Mouse (Mus musculus) lung, postnatal 0 days (tissue): ENCODE results near the gene Olfr98. TPM values are rescaled to one million over a fixed set of nuclear protein-coding genes. Genes with fewer than 3 reads are reported as not detected.
A peak's percentile ranks its signal among the peaks of the same experiment; 100 is the strongest.

Experiments used
- ATAC-seq: fragments of 200-750 bp; cut with Nextera tagmentation; 2 replicates; pipeline ENCODE4 v1.8.0; 2017; ENCODE audit warnings: moderate library complexity
- DNase-seq: peaks from one replicate; pipeline ENCODE4 v3.0.0-alpha.2; 2016; ENCODE audit warnings: low spot score
- H3K27ac ChIP-seq: fragments of 300-500 bp; sonication (generic); 2 replicates; pipeline ENCODE4 v1.5.1; 2014; ENCODE audit warnings: antibody characterized with exemption, mild to moderate bottlenecking, low read length, mixed read lengths
- H3K27me3 ChIP-seq: fragments of 300-500 bp; sonication (generic); replicated peaks from 2 replicates; pipeline ENCODE4 v1.6.1; 2014; ENCODE audit warnings: low read length, mixed read lengths; ENCODE audit not compliant: insufficient read depth
- H3K36me3 ChIP-seq: fragments of 300-500 bp; sonication (generic); 2 replicates; pipeline ENCODE4 v1.6.1; 2014; ENCODE audit warnings: low read length, mixed read lengths; ENCODE audit not compliant: insufficient read depth
- H3K4me1 ChIP-seq: fragments of 300-500 bp; sonication (generic); 2 replicates; pipeline ENCODE4 v1.6.1; 2014; ENCODE audit warnings: antibody characterized with exemption, low read depth, low read length, mixed read lengths; ENCODE audit not compliant: insufficient read depth
- H3K4me2 ChIP-seq: fragments of 300-500 bp; sonication (generic); replicated peaks from 2 replicates; pipeline ENCODE4 v1.6.1; 2014; ENCODE audit warnings: low read depth, mild to moderate bottlenecking, low read length, moderate library complexity, mixed read lengths
- H3K4me3 ChIP-seq: fragments of 300-500 bp; sonication (generic); 2 replicates; pipeline ENCODE4 v1.5.1; 2014; ENCODE audit warnings: low read depth, low read length
- H3K9ac ChIP-seq: fragments of 300-500 bp; sonication (generic); replicated peaks from 2 replicates; pipeline ENCODE4 v1.6.1; 2014; ENCODE audit warnings: low read depth, mild to moderate bottlenecking
- H3K9me3 ChIP-seq: fragments of 300-500 bp; sonication (generic); 2 replicates; pipeline ENCODE4 v1.6.1; 2016; ENCODE audit warnings: low read length, mixed read lengths
- CTCF ChIP-seq: IDR thresholded peaks from 2 replicates; pipeline ENCODE4 v1.5.1; 2016; ENCODE audit warnings: antibody characterized with exemption, mild to moderate bottlenecking
- EP300 ChIP-seq: IDR thresholded peaks from 2 replicates; pipeline ENCODE4 v1.6.1; 2016; ENCODE audit warnings: antibody characterized with exemption, mild to moderate bottlenecking, control low read depth
- WGBS: fragments of 180-500 bp; shearing (Covaris S2); extraction: QIAGEN DNeasy Blood & Tissue Kit; methylation state at CpG from one replicate; pipeline ENCODE4 v1.1.7; 2014; 5-methylcytosine and 5-hydroxymethylcytosine counted together
- polyA plus RNA-seq: library from polyadenylated mRNA; unstranded; fragments of >200 nt; fragmentation: Nextera tagmentation; extraction: Ambion mirVana; gene quantifications from 2 replicates; pipeline ENCODE4 v1.2.1, GENCODE M21; 2015

The Olfr98 gene
- polyA plus RNA-seq, 1 experiment from 2014 or later: not detected

DNA sequence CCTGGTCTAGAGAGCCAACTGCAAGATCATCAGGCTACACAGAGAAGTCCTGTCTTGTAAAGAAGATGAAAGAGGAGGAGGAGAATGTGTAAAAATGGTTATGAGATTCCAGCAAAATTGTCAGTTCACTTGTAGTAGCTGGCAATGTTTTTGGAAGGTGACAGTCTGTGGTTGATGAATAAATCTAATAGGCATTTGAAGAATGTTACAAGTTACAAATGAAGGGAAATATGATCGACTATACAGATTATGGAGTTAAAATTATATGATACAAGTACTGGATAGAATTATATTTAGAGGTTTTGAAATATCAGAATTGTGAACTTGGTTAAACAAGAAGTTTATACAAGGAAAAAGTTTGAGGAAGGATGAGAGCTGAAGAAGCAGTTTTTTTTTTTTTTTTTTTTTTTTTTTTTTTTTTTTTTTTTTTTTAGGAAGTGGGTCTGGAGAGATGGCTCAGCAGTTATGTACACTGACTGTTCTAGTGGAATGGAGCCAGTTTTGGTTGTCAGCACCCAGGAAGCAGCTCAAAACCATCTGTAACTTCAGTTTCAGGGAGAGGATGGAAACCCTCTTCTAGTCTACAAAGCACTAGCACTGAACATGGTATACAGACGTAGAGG, 12.2 kb upstream of the Olfr98 start:
- TF ChIP-seq CTCF (no peak), EP300 (no peak)
- Histone ChIP-seq H3K9ac (no peak overlapping the region), H3K4me2 (no peak overlapping the region), H3K4me1 (no peaks in the 10 kb centered on the region), H3K4me3 (no peak overlapping the region), H3K36me3 (no peaks in the 10 kb centered on the region), H3K9me3 (no peaks in the 10 kb centered on the region), H3K27me3 (no peaks in the 10 kb centered on the region), H3K27ac (no peak overlapping the region)
- no peak for DNase-seq
- no peak for ATAC-seq
- WGBS: 62% methylated on average over 2 of the region's 2 CpGs

DNA sequence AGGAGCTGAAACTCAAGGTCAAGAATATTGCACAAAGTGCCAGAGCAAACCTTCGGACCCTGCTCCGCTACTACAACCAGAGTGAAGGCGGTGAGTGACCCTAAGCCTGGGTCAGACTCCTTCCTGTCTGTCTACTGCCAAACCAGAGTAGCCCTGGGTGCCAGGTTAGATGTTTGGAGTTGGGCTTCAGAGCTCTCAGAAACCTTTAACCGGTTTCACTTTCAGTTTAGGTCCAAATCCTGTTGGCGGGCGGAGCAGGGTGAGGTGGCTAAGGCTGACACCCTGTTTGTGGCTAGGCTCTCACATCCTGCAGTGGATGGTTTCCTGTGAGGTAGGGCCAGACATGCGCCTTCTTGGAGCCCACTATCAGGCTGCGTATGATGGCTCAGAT, 7.1 kb upstream of the Olfr98 start:
- peak overlapping the region; percentile 65 for H3K4me3 ChIP-seq
- H3K4me1 ChIP-seq: no peaks in the 10 kb centered on the region
- peak overlapping the region; percentile 62 for H3K4me2 ChIP-seq
- no peaks in the 10 kb centered on the region for H3K27me3 ChIP-seq
- 47% methylated on average over 8 of the region's 8 CpGs for WGBS
- DNase-seq (peak; percentile 47), ATAC-seq (peak; percentile 60)
- no peaks in the 10 kb centered on the region for H3K9me3 ChIP-seq
- no peaks in the 10 kb centered on the region for H3K36me3 ChIP-seq
- peak overlapping the region; percentile 33; the same call in 1 of the 2 replicates for H3K9ac ChIP-seq
- H3K27ac ChIP-seq: no peak overlapping the region
- TF ChIP-seq CTCF (no peak), EP300 (no peak)

DNA sequence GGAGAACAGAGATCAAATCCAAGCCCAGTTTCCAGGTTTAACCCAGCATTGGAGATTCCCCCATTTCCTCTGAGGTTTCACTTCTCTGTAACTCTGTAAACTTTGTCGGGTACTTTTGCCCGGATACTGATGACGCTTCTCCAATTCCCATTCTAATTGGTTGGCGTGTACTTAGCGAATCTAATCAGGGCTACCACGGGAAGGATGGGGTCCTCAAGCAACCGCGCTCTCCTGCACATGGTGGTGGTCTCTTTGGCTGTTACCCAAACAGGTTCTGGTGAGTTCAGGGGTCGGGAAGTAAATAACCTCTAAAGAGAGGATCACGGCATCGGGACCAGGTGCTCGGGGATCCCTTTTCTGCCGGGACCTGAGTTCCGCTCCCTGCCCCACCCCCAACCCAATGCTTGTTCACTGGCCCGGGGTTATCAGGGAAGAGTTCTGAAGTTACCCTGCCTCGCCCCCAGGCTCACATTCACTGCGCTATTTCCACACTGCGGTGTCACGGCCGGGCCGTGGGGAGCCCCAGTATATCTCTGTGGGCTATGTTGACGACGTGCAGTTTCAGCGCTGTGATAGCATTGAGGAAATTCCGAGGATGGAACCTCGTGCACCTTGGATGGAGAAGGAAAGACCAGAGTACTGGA, 6.6 kb upstream of the Olfr98 start, which contains the start of gene H2-M3:
Gene H2-M3, plus strand, starts transcription at position 163 of the 644 bp plus-strand sequence.
- Histone ChIP-seq H3K4me2 (peak within 1 kb of the TSS; percentile 62), H3K36me3 (no peaks in the 10 kb centered on the region), H3K4me3 (peak within 1 kb of the TSS; percentile 65), H3K9me3 (no peaks in the 10 kb centered on the region), H3K9ac (peak within 1 kb of the TSS; percentile 33; the same call in 1 of the 2 replicates), H3K27me3 (no peaks in the 10 kb centered on the region), H3K4me1 (no peaks in the 10 kb centered on the region), H3K27ac (no peak within 1 kb of the TSS)
- WGBS: 2% methylated on average over 26 of the region's 26 CpGs
- DNase-seq: peak; percentile 84
- TF ChIP-seq EP300 (no peak), CTCF (no peak)
- peak; percentile 93 for ATAC-seq

- Histone ChIP-seq H3K4me3 (no peak overlapping the region), H3K27me3 (no peaks in the 10 kb centered on the region), H3K4me1 (no peaks in the 10 kb centered on the region), H3K4me2 (no peak overlapping the region), H3K27ac (no peak overlapping the region), H3K9ac (no peak overlapping the region), H3K9me3 (no peaks in the 10 kb centered on the region), H3K36me3 (no peaks in the 10 kb centered on the region)
- ATAC-seq: no peak
- peak; percentile 48 for TF ChIP-seq CTCF
- TF ChIP-seq EP300: no peak
- WGBS: 22% methylated on average over 1 of the region's 1 CpGs
- DNase-seq: no peak
Measured at GRCm38 (mm10) chr17:37250544-37250943, 13.0 kb downstream of the Olfr98 start.

GRCm38 (mm10) chr17:37249460-37249859, 14.1 kb downstream of the Olfr98 start:
- Histone ChIP-seq H3K4me2 (no peak overlapping the region), H3K9ac (no peak overlapping the region), H3K4me1 (no peaks in the 10 kb centered on the region), H3K9me3 (no peaks in the 10 kb centered on the region), H3K27me3 (no peaks in the 10 kb centered on the region), H3K4me3 (no peak overlapping the region), H3K36me3 (no peaks in the 10 kb centered on the region), H3K27ac (no peak overlapping the region)
- ATAC-seq (no peak), DNase-seq (no peak)
- TF ChIP-seq EP300 (no peak), CTCF (no peak)

DNA sequence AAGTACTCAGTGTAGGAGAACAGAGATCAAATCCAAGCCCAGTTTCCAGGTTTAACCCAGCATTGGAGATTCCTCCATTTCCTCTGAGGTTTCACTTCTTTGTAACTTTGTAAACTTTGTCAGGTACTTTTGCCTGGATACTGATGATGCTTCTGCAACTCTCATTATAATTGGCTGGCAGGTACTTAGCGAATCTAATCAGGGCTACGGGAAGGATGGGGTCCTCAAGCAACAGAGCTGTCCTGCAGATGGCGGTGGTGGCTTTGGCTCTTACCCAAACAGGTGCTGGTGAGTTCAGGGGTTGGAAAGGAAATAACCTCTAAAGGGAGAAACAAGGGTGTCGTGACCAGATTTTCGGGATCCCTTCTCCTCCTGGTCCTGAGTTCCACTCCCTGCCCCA, 16.8 kb downstream of the Olfr98 start:
- no peak for TF ChIP-seq EP300
- TF ChIP-seq CTCF: no peak
- Histone ChIP-seq H3K4me1 (no peaks in the 10 kb centered on the region), H3K27ac (no peak overlapping the region), H3K4me2 (no peak overlapping the region), H3K36me3 (no peaks in the 10 kb centered on the region), H3K9me3 (no peaks in the 10 kb centered on the region), H3K9ac (no peak overlapping the region), H3K4me3 (no peak overlapping the region), H3K27me3 (no peaks in the 10 kb centered on the region)
- 26% methylated on average over 5 of the region's 5 CpGs for WGBS
- ATAC-seq (no peak), DNase-seq (peak; percentile 21)
